Mouse (Mus musculus) left cerebral cortex, postnatal 14 days (tissue): ENCODE results near the gene Galk1. TPM values are rescaled to one million over a fixed set of nuclear protein-coding genes. Genes with fewer than 3 reads are reported as not detected.

Experiments used
- DNase-seq, 2 experiments: peaks; one replicate each; pipeline ENCODE4 v3.0.0; 2021 to 2022; ENCODE audit warnings: low spot score in 2 of 2, mixed read lengths in 1 of 2
- intact Hi-C: fragments of 180-260 bp; cut with DNase I; formaldehyde crosslinking; loops from one replicate; pipeline ENCODE4 v1.15.1; 2025
- long read RNA-seq, 2 experiments: library from polyadenylated mRNA; stranded (forward); transcript quantifications; one replicate each; pipeline ENCODE4 v2.0.0; 2021
- total RNA-seq, 2 experiments: library from RNA; stranded (reverse); gene quantifications; 2 replicates each; pipeline ENCODE4 v1.2.3; 2021

The Galk1 gene
- 10 to 100 TPM; 18.8 to 19.4 TPM for total RNA-seq
- long read RNA-seq, experiment 1, transcript Galk1-201 (8 exons, 1,406 nt): major isoform, 32 of 40 reads
- long read RNA-seq, experiment 1, partial matches to known transcripts: 3 of 40 reads
- long read RNA-seq, experiment 1, other reads (novel, unspliced or antisense): 5 of 40 reads
- long read RNA-seq, experiment 2, transcript Galk1-201 (8 exons, 1,406 nt): major isoform, 24 of 25 reads
- long read RNA-seq, experiment 2, partial matches to known transcripts: 0 of 25 reads
- long read RNA-seq, experiment 2, other reads (novel, unspliced or antisense): 1 of 25 reads

GRCm38 (mm10) chr11:116012262-116012947 is at the start of gene Galk1:
Gene Galk1, minus strand, starts transcription at chr11:116012719.
- DNase-seq: peak; percentile 82 to 86
- intact Hi-C loops: no loop called here

DNA sequence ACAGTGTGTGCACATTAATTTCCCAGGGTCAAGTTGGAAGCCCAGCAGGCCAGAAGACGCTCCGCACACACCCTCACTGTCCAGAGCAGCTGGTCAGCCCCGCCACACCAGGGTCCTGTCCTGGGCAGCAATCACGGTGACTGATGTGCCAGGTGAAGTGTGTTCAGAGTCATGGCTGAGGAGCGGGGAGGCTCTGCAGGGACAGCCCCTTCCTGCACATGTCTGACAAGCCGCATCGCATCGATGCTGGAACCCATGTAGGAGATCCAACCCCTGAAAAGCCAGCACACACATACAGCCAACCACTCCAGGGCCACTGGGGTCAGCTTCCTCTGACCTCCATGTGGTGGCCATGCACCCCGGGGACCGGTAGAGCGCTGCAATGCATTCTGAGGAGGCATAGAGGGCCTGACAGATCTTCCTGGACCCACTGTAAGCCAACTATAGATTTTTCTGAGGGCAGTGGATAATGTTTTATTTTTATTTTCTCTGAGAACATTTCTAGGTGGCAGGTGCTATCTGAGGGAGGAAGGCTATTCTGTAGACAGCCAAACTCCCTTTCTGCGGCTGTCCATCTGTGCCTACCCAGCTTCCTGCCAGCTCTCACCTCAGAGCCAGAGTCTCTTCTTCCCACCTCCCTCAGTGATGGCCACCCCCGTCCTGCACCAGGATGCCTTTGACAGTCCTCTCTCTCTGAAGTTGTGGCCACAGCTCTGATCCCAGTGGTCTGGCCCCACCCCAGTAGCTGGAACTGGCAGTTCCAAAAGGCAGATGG is 49.3 kb upstream of the Galk1 start:
- peak in 1 of 2 experiments; percentile 32 for DNase-seq
- intact Hi-C loops: no loop called here

DNA sequence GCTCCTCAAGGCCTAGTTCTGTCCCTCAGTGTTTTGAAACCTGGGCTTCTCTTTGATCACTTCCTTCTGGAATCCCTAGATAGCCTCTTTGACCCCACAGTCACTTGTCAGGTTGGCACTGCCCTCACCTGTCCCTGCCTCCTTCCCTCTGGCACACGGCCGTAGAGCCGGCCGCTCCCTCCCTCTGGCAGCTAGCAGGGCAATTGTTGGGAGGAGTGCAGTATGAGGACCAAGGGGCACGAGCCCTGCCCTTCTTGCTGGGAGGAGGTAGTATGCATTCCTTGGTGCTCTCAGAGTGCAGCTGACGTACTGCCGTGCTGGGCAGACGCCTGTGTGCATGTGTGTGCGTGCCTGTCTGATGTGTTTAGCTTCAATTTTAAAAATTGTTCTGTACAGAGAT is 48.1 kb upstream of the Galk1 start:
- intact Hi-C loops: no loop called here
- DNase-seq: no peak

GRCm38 (mm10) chr11:116059691-116060025 is 47.1 kb upstream of the Galk1 start:
- DNase-seq: no peak
- intact Hi-C loops: no loop called here

GRCm38 (mm10) chr11:116058868-116059690 is 46.6 kb upstream of the Galk1 start:
- DNase-seq: no peak
- intact Hi-C loops: no loop called here

- intact Hi-C loops: no loop called here
- peak in 1 of 2 experiments; percentile 49 for DNase-seq
Observed at GRCm38 (mm10) chr11:116058022-116058614, 45.6 kb upstream of the Galk1 start.

GRCm38 (mm10) chr11:116057237-116057881 is 44.8 kb upstream of the Galk1 start:
- intact Hi-C loops: no loop called here
- DNase-seq: no peak

DNA sequence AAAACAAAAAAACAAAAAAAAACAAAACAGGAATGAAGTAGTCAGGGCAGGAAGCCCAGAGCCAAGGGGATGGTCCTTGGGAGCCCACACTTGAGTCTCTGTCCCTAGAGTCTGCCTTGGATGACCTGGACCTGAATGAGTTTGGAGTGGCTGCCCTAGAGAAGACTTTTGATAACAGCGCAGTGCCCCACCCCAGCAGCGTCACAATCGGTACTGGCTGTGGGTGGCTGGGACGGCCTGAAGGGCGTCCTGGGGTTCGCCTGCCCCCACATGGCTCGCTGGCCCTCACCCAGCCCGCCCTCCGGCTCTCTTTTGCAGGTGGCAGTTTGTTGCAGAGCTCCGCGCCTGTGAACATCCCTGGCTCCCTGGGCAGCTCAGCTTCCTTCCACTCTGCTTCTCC is 43.4 kb upstream of the Galk1 start:
- intact Hi-C loops: no loop called here
- DNase-seq: no peak

DNA sequence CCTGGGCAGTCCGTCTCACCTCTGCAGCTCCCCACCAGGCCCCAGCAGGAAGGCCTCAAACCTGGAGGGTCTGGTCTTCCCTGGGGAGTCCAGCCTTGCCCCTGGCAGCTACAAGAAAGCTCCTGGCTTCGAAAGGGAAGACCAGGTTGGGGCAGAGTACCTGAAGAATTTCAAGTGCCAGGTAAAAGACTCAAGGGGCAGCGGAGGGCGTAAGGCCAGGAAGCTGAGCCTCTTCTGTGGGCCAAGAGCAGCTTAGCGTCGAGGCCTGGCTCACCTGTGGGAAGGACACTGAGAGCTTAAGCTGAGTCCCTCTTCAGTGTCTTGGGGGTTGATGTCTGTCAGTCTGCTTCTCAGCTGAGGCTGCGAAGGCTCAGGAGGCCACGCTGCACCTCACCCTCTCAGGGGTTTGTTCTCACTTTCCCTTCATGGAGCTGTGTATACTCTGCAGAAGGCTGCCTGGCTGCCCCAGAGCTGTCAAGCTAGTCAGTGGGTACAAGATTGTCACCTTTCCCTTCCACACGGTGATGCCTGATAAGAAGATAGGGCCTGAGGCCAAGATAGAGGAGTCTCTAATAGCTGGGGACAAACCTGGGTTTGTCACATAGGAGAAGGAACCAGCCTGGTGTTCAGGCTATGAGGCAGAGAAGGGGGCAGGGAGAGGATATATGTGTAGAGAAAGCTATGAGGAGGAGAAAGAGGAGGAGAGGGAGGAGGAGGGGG is 41.2 kb upstream of the Galk1 start:
- intact Hi-C loops: no loop called here
- no peak for DNase-seq

- intact Hi-C loops: no loop called here
- DNase-seq: no peak
Observed at GRCm38 (mm10) chr11:116050196-116050595, 37.7 kb upstream of the Galk1 start.

GRCm38 (mm10) chr11:116049610-116050009 is 37.1 kb upstream of the Galk1 start:
- no peak for DNase-seq
- intact Hi-C loops: no loop called here

GRCm38 (mm10) chr11:116045173-116045572 is 32.7 kb upstream of the Galk1 start:
- DNase-seq: no peak

GRCm38 (mm10) chr11:116043286-116043685 is 30.8 kb upstream of the Galk1 start:
- no peak for DNase-seq
- intact Hi-C loops: no loop called here

More at GRCm38 (mm10) chr11:116045173-116045572, 32.7 kb upstream of the Galk1 start:
- intact Hi-C loops: no loop called here

- intact Hi-C loops: no loop called here
Observed at GRCm38 (mm10) chr11:116042372-116043138, 30.0 kb upstream of the Galk1 start.

DNA sequence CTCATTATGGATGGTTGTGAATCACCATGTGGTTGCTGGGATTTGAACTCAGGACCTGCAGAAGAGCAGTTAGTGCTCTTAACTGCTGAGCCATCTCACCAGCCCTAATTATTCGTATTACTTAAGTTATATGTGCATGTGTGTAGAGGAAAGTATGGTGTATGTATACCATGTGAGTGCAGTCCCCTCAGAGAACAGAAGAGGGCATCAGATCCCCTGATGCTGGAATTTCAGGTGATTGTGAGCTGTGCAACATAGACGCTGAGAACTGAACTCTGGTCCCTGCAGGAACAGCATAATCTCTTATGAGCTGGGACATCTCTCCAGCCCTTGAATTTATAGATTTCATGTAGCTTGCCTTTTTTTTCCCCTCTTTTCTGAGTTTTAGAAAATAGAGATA is 29.3 kb upstream of the Galk1 start:
- DNase-seq: no peak
- intact Hi-C loops: no loop called here

More at GRCm38 (mm10) chr11:116042372-116043138, 30.0 kb upstream of the Galk1 start:
- no peak for DNase-seq

GRCm38 (mm10) chr11:116040593-116040992 is 28.1 kb upstream of the Galk1 start:
- intact Hi-C loops: no loop called here
- DNase-seq: no peak

DNA sequence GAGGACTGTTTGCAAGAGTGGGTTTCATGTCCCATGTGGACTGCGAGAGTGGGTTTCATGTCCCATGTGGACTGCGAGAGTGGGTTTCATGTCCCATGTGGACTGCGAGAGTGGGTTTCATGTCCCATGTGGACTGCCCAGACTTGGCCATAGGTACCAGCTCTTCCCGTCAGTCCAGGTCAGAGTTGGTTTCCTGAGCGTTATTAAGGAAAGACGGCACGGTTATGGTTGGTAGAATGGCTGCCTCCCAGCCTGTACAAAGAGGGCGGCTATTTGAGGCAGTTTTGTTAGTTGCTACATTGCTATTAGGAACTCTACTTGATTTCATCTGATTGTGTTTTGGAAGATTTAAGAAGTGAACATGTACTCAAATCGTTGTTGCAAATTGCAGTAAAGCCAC is 25.3 kb upstream of the Galk1 start:
- intact Hi-C loops: no loop called here
- no peak for DNase-seq
